Mouse (Mus musculus): Measurements from ENCODE around the gene Ncan.

DNA sequence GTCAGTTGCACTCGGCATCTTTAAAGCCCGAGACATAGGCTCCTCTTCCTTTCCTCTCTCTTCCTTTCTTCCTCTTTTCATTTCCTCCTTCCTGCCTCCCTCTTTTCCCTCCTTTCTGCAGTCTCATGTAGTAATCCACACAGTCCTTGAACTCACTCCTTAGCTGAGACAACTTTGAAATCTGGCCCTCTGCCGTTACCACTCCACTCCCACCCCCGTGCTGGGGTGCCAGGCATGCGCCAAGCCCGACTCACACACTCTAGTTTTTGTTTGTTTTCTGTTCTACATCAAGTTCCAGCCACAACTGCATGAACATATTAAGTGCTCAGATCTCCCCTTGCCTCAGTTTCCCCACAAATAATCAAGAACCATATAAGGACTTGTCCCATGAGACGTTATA is 15.8 kb downstream of the Ncan start:
- no peak for TF ChIP-seq CTCF (IDR thresholded peaks at IDR 0.05; ENCODE audit: extremely low read depth, insufficient read length, insufficient replicate concordance, low read depth, low read length)
- no peak for TF ChIP-seq POLR2A (IDR thresholded peaks at IDR 0.05; ENCODE audit: low read depth, low read length)

All from small intestine, adult 2 months (tissue).